Mouse (Mus musculus) activated CD4-positive, CD25-positive, alpha-beta regulatory T cell, adult 4 months (primary cell): ENCODE results near the gene Pcbp3. TPM values are rescaled to one million over a fixed set of nuclear protein-coding genes. Genes with fewer than 3 reads are reported as not detected.

ENCODE experiments used
- ATAC-seq: one replicate; pipeline ENCODE4 v1.8.0; 2017
- polyA plus RNA-seq, 2 experiments: library from polyadenylated mRNA; unstranded; fragments of 100-300 nt; shearing (Covaris generic); gene quantifications; one replicate each; pipeline ENCODE4 v1.2.1; 2017

The Pcbp3 gene
- polyA plus RNA-seq, 2 experiments from 2014 or later, result 3.7 to 8.2 TPM

- ATAC-seq, result no peak
These were observed 231.8 kb downstream of the Pcbp3 start for GRCm38 (mm10) chr10:76729631-76730620.

- ATAC-seq, result no peak
These were observed 233.3 kb downstream of the Pcbp3 start for GRCm38 (mm10) chr10:76728369-76728768.

- ATAC-seq, result no peak
These were observed 234.4 kb downstream of the Pcbp3 start for GRCm38 (mm10) chr10:76727301-76727700.

- ATAC-seq, result no peak
These were observed 234.8 kb downstream of the Pcbp3 start for GRCm38 (mm10) chr10:76726866-76727265.

- no peak for ATAC-seq
These were observed 235.9 kb downstream of the Pcbp3 start, which contains the start of gene Col6a1 for GRCm38 (mm10) chr10:76725682-76726285. TSS of gene Col6a1 (minus strand) at chr10:76726168.

GRCm38 (mm10) chr10:76725097-76725496, 236.6 kb downstream of the Pcbp3 start:
- no peak for ATAC-seq

GRCm38 (mm10) chr10:76724231-76724736, 237.4 kb downstream of the Pcbp3 start:
- ATAC-seq, result no peak

- no peak for ATAC-seq
These were observed 238.8 kb downstream of the Pcbp3 start for GRCm38 (mm10) chr10:76722751-76723450.

GRCm38 (mm10) chr10:76721746-76722145, 239.9 kb downstream of the Pcbp3 start:
- no peak for ATAC-seq

- ATAC-seq, result no peak
These were observed 240.5 kb downstream of the Pcbp3 start for GRCm38 (mm10) chr10:76721216-76721615.

- no peak for ATAC-seq
These were observed 244.1 kb downstream of the Pcbp3 start for GRCm38 (mm10) chr10:76717631-76718030.

- ATAC-seq, result no peak
These were observed 244.7 kb downstream of the Pcbp3 start for GRCm38 (mm10) chr10:76717026-76717425.

- ATAC-seq, result no peak
These were observed 247.4 kb downstream of the Pcbp3 start for GRCm38 (mm10) chr10:76714303-76714702.

GRCm38 (mm10) chr10:76712500-76712899, 249.2 kb downstream of the Pcbp3 start:
- no peak for ATAC-seq

Other genes starting within 250 kb of the Pcbp3 start
- gene Col6a1, start 235.7 kb downstream of the Pcbp3 start, polyA plus RNA-seq, result not detected
- 10 to 100 TPM; 24.7 to 38.1 TPM for gene Slc19a1, start 70.4 kb upstream of the Pcbp3 start, polyA plus RNA-seq
- gene Col18a1, start 204.7 kb upstream of the Pcbp3 start, polyA plus RNA-seq, result under 1 TPM; 0.09 to 0.17 TPM